In genomic region chr9:48834006-48834405, GRCm38 (mm10) we compare ENCODE assay signal across 8 mouse cellular contexts. TPM values are rescaled to one million over a fixed set of nuclear protein-coding genes. Genes with fewer than 3 reads are reported as not detected.
DNase-seq lines count a peak whose midpoint lies in the region; ATAC-seq and TF ChIP-seq lines count a peak whose summit lies in the region.

No protein-coding gene starts in this region.

- H3K4me2 ChIP-seq in forebrain, embryonic 12.5 days = peak overlapping the region; percentile 90
- peak overlapping the region; percentile 93; the same call in 1 of the 2 replicates for H3K4me2 ChIP-seq in intestine, embryonic 15.5 days (replicated peaks)
- H3K4me2 ChIP-seq in neural tube, embryonic 12.5 days (replicated peaks) = peak overlapping the region; percentile 97

- peak overlapping the region; percentile 97 for H3K27ac ChIP-seq in layer of hippocampus, adult 2 months
- H3K27ac ChIP-seq in forebrain, embryonic 12.5 days = no peak overlapping the region
- no peak overlapping the region for H3K27ac ChIP-seq in intestine, embryonic 15.5 days
- H3K27ac ChIP-seq in neural tube, embryonic 12.5 days = no peak overlapping the region

- no peaks in the 10 kb centered on the region for H3K36me3 ChIP-seq in forebrain, embryonic 12.5 days (replicated peaks)
- no peaks in the 10 kb centered on the region for H3K36me3 ChIP-seq in intestine, embryonic 15.5 days
- peaks cover 4% of the 10 kb centered on the region; the same call in 1 of the 2 replicates for H3K36me3 ChIP-seq in neural tube, embryonic 12.5 days

- H3K4me1 ChIP-seq in forebrain, embryonic 12.5 days = peaks cover 40% of the 10 kb centered on the region
- H3K4me1 ChIP-seq in intestine, embryonic 15.5 days (replicated peaks) = peaks cover 27% of the 10 kb centered on the region
- H3K4me1 ChIP-seq in neural tube, embryonic 12.5 days = peaks cover 35% of the 10 kb centered on the region

- DNase-seq in layer of hippocampus, adult 2 months (ENCODE audit: low spot score in 2 of 2) = no peak
- DNase-seq in layer of hippocampus, adult 11-12 months (ENCODE audit: low spot score) = no peak
- DNase-seq in c-Kit-positive CD71-positive TER-119-positive erythroid progenitor cells, embryonic 14.5 days (ENCODE audit: low spot score) = no peak
- no peak for DNase-seq in adipocyte (ENCODE audit: low spot score)
- DNase-seq in urinary bladder, postnatal 10 days (ENCODE audit: low spot score) = no peak

- H3K27me3 ChIP-seq in forebrain, embryonic 12.5 days = peaks cover 71% of the 10 kb centered on the region
- peaks cover 57% of the 10 kb centered on the region for H3K27me3 ChIP-seq in intestine, embryonic 15.5 days (replicated peaks)
- H3K27me3 ChIP-seq in neural tube, embryonic 12.5 days (replicated peaks) = peaks cover 40% of the 10 kb centered on the region

- peak overlapping the region; percentile 96 for H3K4me3 ChIP-seq in layer of hippocampus, adult 2 months
- H3K4me3 ChIP-seq in forebrain, embryonic 12.5 days (replicated peaks) = peak overlapping the region; percentile 55
- no peak overlapping the region for H3K4me3 ChIP-seq in intestine, embryonic 15.5 days (replicated peaks)
- H3K4me3 ChIP-seq in neural tube, embryonic 12.5 days = peak overlapping the region; percentile 69

- no peaks in the 10 kb centered on the region for H3K9me3 ChIP-seq in forebrain, embryonic 12.5 days
- no peaks in the 10 kb centered on the region for H3K9me3 ChIP-seq in intestine, embryonic 15.5 days
- H3K9me3 ChIP-seq in neural tube, embryonic 12.5 days = no peaks in the 10 kb centered on the region

- H3K9ac ChIP-seq in forebrain, embryonic 12.5 days = no peak overlapping the region
- H3K9ac ChIP-seq in intestine, embryonic 15.5 days = no peak overlapping the region
- H3K9ac ChIP-seq in neural tube, embryonic 12.5 days = 0 out of 2 replicates have a peak overlapping the region, but pooled peaks have one; percentile 75

- no peak for ATAC-seq in forebrain, embryonic 12.5 days (ENCODE audit: low FRiP score)
- ATAC-seq in intestine, embryonic 15.5 days = no peak
- ATAC-seq in neural tube, embryonic 12.5 days (ENCODE audit: low FRiP score, low read depth) = no peak

- no peak for TF ChIP-seq CTCF in layer of hippocampus, adult 2 months (conservative IDR thresholded peaks at IDR 0.05)

- WGBS in forebrain, embryonic 12.5 days = 16% methylated on average over 4 of the region's 4 CpGs
- 27% methylated on average over 4 of the region's 4 CpGs for WGBS in intestine, embryonic 15.5 days
- 23% methylated on average over 4 of the region's 4 CpGs for WGBS in neural tube, embryonic 12.5 days

RNA-seq across cellular contexts. Expression of gene Zbtb16, which starts 2.0 kb away (rescaled TPM):
- 100 to 1,000 TPM; 143 to 149 TPM for total RNA-seq in layer of hippocampus, adult 2 months (2021)
- polyA plus RNA-seq in forebrain, embryonic 12.5 days (2016; fragmentation: Nextera tagmentation; extraction: Ambion mirVana) = 3.5 and 5.6 TPM in 2 replicates
- polyA plus RNA-seq in intestine, embryonic 15.5 days (2015; fragmentation: Nextera tagmentation; extraction: Ambion mirVana) = 2.0 and 2.4 TPM in 2 replicates
- polyA plus RNA-seq in neural tube, embryonic 12.5 days (2016; fragmentation: Nextera tagmentation; extraction: Ambion mirVana) = 7.7 TPM in 2 replicates
